Mouse (Mus musculus) cerebellum, adult 9-10 months (tissue): ENCODE measurements around the gene Nmt1.

Experiments
- DNase-seq: peaks from one replicate; pipeline ENCODE4 v3.0.0; 2022

The Nmt1 gene

GRCm38 (mm10) chr11:103080323-103081091 lies 52.5 kb downstream of the Nmt1 start:
- DNase-seq = no peak

- no peak for DNase-seq
Observed at GRCm38 (mm10) chr11:103081631-103082030, 53.6 kb downstream of the Nmt1 start.

GRCm38 (mm10) chr11:103093306-103093705 lies 65.3 kb downstream of the Nmt1 start:
- no peak for DNase-seq

GRCm38 (mm10) chr11:103093862-103094833 lies 66.2 kb downstream of the Nmt1 start:
- DNase-seq = no peak

GRCm38 (mm10) chr11:103095107-103095670 lies 67.2 kb downstream of the Nmt1 start:
- no peak for DNase-seq

- no peak for DNase-seq
Observed at GRCm38 (mm10) chr11:103095801-103096200, 67.8 kb downstream of the Nmt1 start.

- DNase-seq = no peak
Observed at GRCm38 (mm10) chr11:103096979-103097894, 69.2 kb downstream of the Nmt1 start.

- DNase-seq = peak; percentile 65
Observed at GRCm38 (mm10) chr11:103098531-103099190, 70.7 kb downstream of the Nmt1 start.

GRCm38 (mm10) chr11:103099352-103099940 lies 71.5 kb downstream of the Nmt1 start:
- peak; percentile 40 for DNase-seq

- DNase-seq = no peak
Observed at GRCm38 (mm10) chr11:103100361-103100760, 72.4 kb downstream of the Nmt1 start.

GRCm38 (mm10) chr11:103101481-103101865 lies 73.5 kb downstream of the Nmt1 start, which contains the start of the genes Plcd3 and Acbd4:
Gene Plcd3, minus strand, starts transcription at chr11:103101658.
Gene Acbd4, plus strand, starts transcription at chr11:103101682.
- peak; percentile 85 for DNase-seq

- DNase-seq = peak; percentile 91
Observed at GRCm38 (mm10) chr11:103101866-103102501, 74.0 kb downstream of the Nmt1 start.

GRCm38 (mm10) chr11:103102725-103103349 lies 74.8 kb downstream of the Nmt1 start:
- peak; percentile 99 for DNase-seq

- no peak for DNase-seq
Observed at GRCm38 (mm10) chr11:103103621-103104020, 75.6 kb downstream of the Nmt1 start.

GRCm38 (mm10) chr11:103104469-103104868 lies 76.5 kb downstream of the Nmt1 start:
- no peak for DNase-seq

GRCm38 (mm10) chr11:103105180-103105725 lies 77.3 kb downstream of the Nmt1 start:
- no peak for DNase-seq

GRCm38 (mm10) chr11:103105810-103106209 lies 77.8 kb downstream of the Nmt1 start:
- no peak for DNase-seq

GRCm38 (mm10) chr11:103106386-103106785 lies 78.4 kb downstream of the Nmt1 start:
- no peak for DNase-seq

GRCm38 (mm10) chr11:103111301-103111700 lies 83.3 kb downstream of the Nmt1 start:
- no peak for DNase-seq
